Mouse (Mus musculus) ES-E14 (cell line): Measurements from ENCODE around the gene Rps6kb1.

Source experiments
- HCFC1 ChIP-seq: IDR thresholded peaks from 2 replicates; pipeline ENCODE4 v1.6.1; 2012; ENCODE audit warnings: low read length, inconsistent platforms, borderline replicate concordance; ENCODE audit not compliant: insufficient read depth
- ZNF384 ChIP-seq: IDR thresholded peaks from 2 replicates; pipeline ENCODE4 v1.6.1; 2012; ENCODE audit warnings: low read depth, low read length, inconsistent platforms

- no peak for TF ChIP-seq ZNF384
- TF ChIP-seq HCFC1 = no peak
Observed at GRCm38 (mm10) chr11:86500795-86501194, 43.8 kb downstream of the Rps6kb1 start.
